Mouse (Mus musculus): ENCODE results near the gene Chka. TPM values are rescaled to one million over a fixed set of nuclear protein-coding genes. Genes with fewer than 3 reads are reported as not detected.

Chka gene
- polyA plus RNA-seq, 1 experiment from 2014 or later: 68.1 TPM

DNA sequence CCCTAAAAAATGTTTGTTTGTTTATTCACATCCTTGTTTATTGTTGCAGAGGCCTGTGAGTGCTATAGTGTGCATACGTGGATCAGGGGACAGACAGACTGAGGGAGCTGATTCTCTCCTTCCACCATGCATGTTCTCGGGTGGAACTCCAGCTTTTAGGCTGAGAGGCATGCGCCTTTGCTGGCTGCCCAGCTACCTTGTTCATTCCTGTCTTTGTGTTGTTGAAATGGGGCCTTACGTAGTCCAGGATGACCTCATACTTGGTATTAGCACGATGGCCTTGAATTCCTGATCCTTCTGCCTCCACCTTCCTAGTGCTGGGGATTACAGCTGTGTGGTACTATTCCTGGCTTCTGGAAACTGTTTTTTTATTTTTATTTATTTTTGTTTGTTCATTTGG, 3.9 kb upstream of the Chka start:
- Histone ChIP-seq H3K4me3 (no peak overlapping the region), H3K9me3 (no peaks in the 10 kb centered on the region), H3K27me3 (no peaks in the 10 kb centered on the region), H3K4me1 (peaks cover 30% of the 10 kb centered on the region), H3K4me2 (no peak overlapping the region), H3K9ac (no peak overlapping the region), H3K36me3 (no peaks in the 10 kb centered on the region), H3K27ac (no peak overlapping the region)
- no peak for ATAC-seq (ENCODE audit: borderline replicate concordance, extremely low read depth, low FRiP score, low TSS enrichment)
- 77% methylated on average over 5 of the region's 5 CpGs for WGBS

DNA sequence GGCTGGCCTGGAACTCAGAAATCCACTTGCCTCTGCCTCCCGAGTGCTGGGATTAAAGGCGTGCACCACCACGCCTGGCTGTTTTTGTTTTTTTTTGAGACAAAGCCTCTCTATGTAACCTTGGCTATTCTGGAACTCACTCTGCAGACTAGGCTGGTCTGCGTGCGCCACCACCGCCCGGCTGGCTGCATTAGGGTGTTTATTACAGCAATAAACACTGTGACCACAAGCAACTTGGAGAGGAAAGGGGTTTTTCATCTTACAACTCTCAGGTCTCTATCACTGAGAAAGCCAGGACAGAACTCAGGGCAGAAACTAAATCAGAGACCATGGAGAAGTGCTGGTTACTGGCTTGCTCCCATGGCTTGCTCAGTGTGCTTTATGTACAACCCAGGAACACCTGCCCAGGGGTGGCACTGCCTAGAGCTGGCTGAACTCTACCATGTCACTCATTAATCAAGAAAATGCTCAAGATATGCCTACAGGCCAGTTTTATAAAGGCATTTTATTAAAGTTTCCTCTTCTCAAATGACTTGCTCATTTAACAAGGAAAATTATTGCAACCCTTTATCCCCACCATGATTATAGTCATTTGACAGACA, 3.3 kb upstream of the Chka start:
- no peak overlapping the region for H3K9ac ChIP-seq
- no peaks in the 10 kb centered on the region for H3K9me3 ChIP-seq
- no peaks in the 10 kb centered on the region for H3K27me3 ChIP-seq
- WGBS: 79% methylated on average over 7 of the region's 7 CpGs
- H3K36me3 ChIP-seq: no peaks in the 10 kb centered on the region
- peaks cover 27% of the 10 kb centered on the region for H3K4me1 ChIP-seq
- no peak overlapping the region for H3K4me2 ChIP-seq
- ATAC-seq (ENCODE audit: borderline replicate concordance, extremely low read depth, low FRiP score, low TSS enrichment): no peak
- H3K27ac ChIP-seq: no peak overlapping the region
- H3K4me3 ChIP-seq: no peak overlapping the region

DNA sequence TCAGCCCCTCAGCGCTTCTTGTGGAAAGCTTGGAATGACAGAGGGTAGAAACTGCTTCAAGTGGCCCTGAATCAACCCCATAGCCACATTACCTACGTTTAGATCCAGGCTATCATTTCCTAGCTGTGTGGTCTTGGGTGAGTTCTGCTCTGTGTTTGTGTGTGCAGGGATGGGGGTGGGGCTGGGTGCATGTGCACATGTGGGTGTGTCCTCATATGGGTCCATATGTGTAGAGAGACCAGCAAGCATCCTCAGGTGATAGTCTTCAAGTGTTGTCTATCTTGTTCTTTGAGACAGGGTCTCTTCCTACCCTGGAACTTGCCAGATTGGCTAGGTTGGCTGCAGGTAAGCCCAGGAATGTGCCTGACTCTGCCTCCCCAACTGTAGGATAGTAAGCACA, 2.3 kb upstream of the Chka start:
- Histone ChIP-seq H3K4me2 (no peak overlapping the region), H3K4me1 (peaks cover 30% of the 10 kb centered on the region), H3K4me3 (no peak overlapping the region), H3K9ac (no peak overlapping the region), H3K27me3 (no peaks in the 10 kb centered on the region), H3K36me3 (no peaks in the 10 kb centered on the region), H3K27ac (no peak overlapping the region), H3K9me3 (no peaks in the 10 kb centered on the region)
- no peak for ATAC-seq (ENCODE audit: borderline replicate concordance, extremely low read depth, low FRiP score, low TSS enrichment)
- 87% methylated on average over 2 of the region's 2 CpGs for WGBS

DNA sequence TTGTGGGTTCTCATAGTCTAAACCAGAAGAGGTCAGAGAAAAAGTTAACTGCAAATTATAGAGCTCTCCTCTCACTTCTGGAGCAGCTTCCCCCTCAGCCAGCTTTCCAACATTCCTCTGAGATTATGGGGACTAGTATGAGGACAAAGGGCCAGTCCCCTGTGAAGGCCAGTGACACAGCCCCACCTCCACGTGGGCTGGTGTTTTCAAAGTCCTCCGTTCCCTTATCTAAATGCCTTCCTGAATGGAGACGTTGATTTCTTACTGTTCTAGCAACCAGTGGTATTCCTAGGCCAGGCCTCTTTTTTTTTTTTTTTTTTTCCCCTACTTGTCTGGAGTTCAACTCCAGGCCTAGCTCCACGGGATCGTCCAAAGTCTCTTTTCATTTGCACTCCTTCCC, 1.5 kb upstream of the Chka start:
- H3K4me2 ChIP-seq: no peak overlapping the region
- H3K9me3 ChIP-seq: no peaks in the 10 kb centered on the region
- no peaks in the 10 kb centered on the region for H3K36me3 ChIP-seq
- peak overlapping the region; percentile 99 for H3K27ac ChIP-seq
- peaks cover 32% of the 10 kb centered on the region for H3K4me1 ChIP-seq
- no peak overlapping the region for H3K9ac ChIP-seq
- 26% methylated on average over 5 of the region's 5 CpGs for WGBS
- ATAC-seq (ENCODE audit: borderline replicate concordance, extremely low read depth, low FRiP score, low TSS enrichment): no peak
- no peak overlapping the region for H3K4me3 ChIP-seq
- no peaks in the 10 kb centered on the region for H3K27me3 ChIP-seq

DNA sequence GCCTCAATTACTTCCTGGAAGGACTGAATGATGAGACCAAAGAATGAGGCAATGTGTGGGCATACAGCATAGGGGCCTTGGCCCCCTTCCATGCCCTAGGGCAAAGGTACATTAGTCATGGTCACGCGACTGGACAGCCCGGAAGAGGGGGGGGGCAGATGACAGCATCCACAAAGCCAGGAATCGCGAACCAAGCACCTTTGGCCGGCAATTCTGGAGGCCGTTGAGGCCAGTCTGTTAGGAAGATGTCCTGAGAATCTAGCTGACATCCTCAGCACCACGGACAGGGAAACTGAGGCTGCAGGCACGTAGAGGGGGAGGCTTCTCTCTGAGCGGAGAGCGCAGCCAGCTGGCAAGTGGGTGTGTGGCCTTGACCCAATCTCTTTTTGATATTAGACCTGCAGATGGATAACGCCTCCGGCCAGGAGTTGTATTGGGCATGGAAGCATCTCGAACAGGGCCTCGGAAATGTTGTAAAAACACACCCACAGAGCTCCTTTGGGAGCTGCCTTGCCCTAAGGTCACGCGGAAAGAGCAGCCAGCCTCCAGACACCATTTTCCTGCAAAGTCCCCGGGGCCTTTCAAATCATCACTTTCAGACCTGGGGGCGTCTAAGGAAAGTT, 615 bp upstream of the Chka start:
- Histone ChIP-seq H3K27ac (peak overlapping the region; percentile 99), H3K9me3 (no peaks in the 10 kb centered on the region), H3K9ac (peak overlapping the region; percentile 38), H3K27me3 (no peaks in the 10 kb centered on the region), H3K4me1 (peaks cover 41% of the 10 kb centered on the region), H3K4me3 (peak overlapping the region; percentile 95), H3K36me3 (no peaks in the 10 kb centered on the region), H3K4me2 (peak overlapping the region; percentile 88)
- WGBS: 4% methylated on average over 19 of the region's 19 CpGs
- no peak; the same call in 1 of the 2 replicates for ATAC-seq (ENCODE audit: borderline replicate concordance, extremely low read depth, low FRiP score, low TSS enrichment)

- H3K27me3 ChIP-seq: no peaks in the 10 kb centered on the region
- no peaks in the 10 kb centered on the region for H3K9me3 ChIP-seq
- under 1% methylated on average over 57 of the region's 74 CpGs for WGBS
- H3K27ac ChIP-seq: peak overlapping the region; percentile 99
- peak overlapping the region; percentile 88 for H3K4me2 ChIP-seq
- ATAC-seq (ENCODE audit: borderline replicate concordance, extremely low read depth, low FRiP score, low TSS enrichment): no peak; the same call in none of the 2 replicates
- peak overlapping the region; percentile 95 for H3K4me3 ChIP-seq
- peaks cover 47% of the 10 kb centered on the region for H3K4me1 ChIP-seq
- no peaks in the 10 kb centered on the region for H3K36me3 ChIP-seq
- peak overlapping the region; percentile 96 for H3K9ac ChIP-seq
Measured at GRCm38 (mm10) chr19:3851979-3852681, 557 bp downstream of the Chka start.

DNA sequence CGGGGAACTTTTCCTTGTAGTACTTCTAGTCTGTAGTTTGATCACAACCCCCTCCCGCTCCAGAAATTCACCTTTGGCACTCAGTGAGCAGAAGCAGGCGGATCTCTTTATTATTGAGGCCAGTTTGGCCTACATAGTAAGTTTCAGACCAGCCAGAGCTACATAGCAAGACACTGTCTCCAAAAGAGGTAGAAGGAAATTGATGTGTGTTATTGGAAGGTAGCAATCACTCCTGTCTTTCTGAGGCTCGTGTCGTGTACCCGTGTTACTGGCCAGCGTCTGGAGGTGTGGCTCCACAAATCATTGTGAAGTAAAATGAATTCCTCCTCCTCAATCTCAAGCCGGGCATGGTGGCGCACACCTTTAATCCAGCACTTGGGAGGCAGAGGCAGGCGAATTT, 1.5 kb downstream of the Chka start:
- Histone ChIP-seq H3K36me3 (no peaks in the 10 kb centered on the region), H3K4me1 (peaks cover 41% of the 10 kb centered on the region), H3K4me3 (peak overlapping the region; percentile 95), H3K27me3 (no peaks in the 10 kb centered on the region), H3K27ac (no peak overlapping the region), H3K9ac (no peak overlapping the region), H3K9me3 (no peaks in the 10 kb centered on the region), H3K4me2 (peak overlapping the region; percentile 88)
- ATAC-seq (ENCODE audit: borderline replicate concordance, extremely low read depth, low FRiP score, low TSS enrichment): no peak
- WGBS: 85% methylated on average over 10 of the region's 10 CpGs

DNA sequence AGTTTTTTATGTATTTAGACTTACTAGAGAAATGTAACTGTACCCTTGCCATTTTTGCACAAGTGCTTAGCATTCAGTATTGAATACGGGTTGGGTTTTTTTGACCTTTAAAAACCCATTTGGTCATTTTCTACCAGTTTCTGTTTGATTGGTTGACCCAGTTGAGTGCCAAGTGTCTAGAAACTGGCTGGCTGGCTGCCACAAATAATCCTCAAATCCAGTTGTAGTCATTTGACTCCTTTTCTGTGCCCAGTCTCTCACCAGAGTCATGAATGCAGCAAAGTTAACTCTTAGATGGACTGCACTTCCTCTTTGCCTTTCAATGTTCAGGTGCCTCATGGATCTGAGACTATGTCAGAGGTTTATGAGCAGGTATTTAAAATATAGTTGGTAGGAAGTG, 2.3 kb downstream of the Chka start:
- Histone ChIP-seq H3K9me3 (no peaks in the 10 kb centered on the region), H3K9ac (no peak overlapping the region), H3K4me3 (peak overlapping the region; percentile 95), H3K36me3 (no peaks in the 10 kb centered on the region), H3K4me1 (peaks cover 41% of the 10 kb centered on the region), H3K4me2 (peak overlapping the region; percentile 88), H3K27me3 (no peaks in the 10 kb centered on the region), H3K27ac (no peak overlapping the region; the same call in 1 of the 2 replicates)
- no peak for ATAC-seq (ENCODE audit: borderline replicate concordance, extremely low read depth, low FRiP score, low TSS enrichment)
- 68% methylated on average over 1 of the region's 1 CpGs for WGBS

DNA sequence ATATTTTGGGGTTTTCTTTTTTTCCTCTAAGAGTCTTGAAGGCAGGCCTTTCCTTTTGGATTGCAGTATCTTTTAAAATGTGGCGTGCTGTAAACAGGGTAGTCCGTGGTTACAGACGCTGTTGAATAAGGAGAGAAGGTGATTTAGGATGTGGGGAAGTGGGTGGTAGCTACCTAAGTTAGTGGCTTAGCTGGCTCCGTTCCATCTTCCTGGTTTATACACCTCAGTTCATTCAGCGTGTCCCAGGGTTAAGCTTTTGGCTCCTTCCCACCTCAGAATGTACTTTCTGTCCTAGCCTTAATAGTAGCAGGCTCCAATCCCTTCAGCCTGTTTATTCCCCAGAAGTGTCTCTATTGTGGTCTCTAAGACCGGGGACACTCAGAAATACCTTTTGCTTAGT, 3.5 kb downstream of the Chka start:
- H3K4me2 ChIP-seq: peak overlapping the region; percentile 33

DNA sequence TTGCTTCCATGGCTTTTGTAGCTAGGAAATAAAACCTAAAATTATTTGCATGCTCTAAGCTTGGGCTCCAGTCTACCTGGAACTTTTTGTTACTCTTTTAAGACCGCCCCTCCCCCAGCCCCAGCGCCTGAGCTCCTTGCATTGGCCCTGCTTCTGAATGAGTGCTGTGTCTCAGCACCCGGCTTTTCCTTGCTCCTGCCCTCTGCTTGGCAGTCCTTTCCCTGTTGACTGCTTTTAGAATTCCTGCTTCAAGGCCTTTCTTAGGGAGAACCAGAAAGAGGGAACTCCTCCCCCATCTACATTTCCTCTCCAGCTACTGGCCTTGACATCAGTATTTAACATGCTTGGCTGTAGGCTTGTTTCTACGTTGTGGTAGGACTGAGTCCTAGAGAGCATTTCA, 4.0 kb downstream of the Chka start:
- Histone ChIP-seq H3K27ac (peak overlapping the region; percentile 35; the same call in 1 of the 2 replicates), H3K9me3 (no peaks in the 10 kb centered on the region), H3K9ac (no peak overlapping the region), H3K4me1 (peaks cover 38% of the 10 kb centered on the region), H3K4me3 (no peak overlapping the region), H3K36me3 (no peaks in the 10 kb centered on the region), H3K4me2 (peak overlapping the region; percentile 33; the same call in 1 of the 2 replicates), H3K27me3 (no peaks in the 10 kb centered on the region)
- 14% methylated on average over 4 of the region's 4 CpGs for WGBS
- no peak for ATAC-seq (ENCODE audit: borderline replicate concordance, extremely low read depth, low FRiP score, low TSS enrichment)

More for the DNA sequence above, 3.5 kb downstream of the Chka start:
- no peak overlapping the region for H3K9ac ChIP-seq
- peak overlapping the region; percentile 35; the same call in 1 of the 2 replicates for H3K27ac ChIP-seq
- 58% methylated on average over 6 of the region's 6 CpGs for WGBS
- no peak for ATAC-seq (ENCODE audit: borderline replicate concordance, extremely low read depth, low FRiP score, low TSS enrichment)
- no peaks in the 10 kb centered on the region for H3K9me3 ChIP-seq
- no peaks in the 10 kb centered on the region for H3K27me3 ChIP-seq
- no peak overlapping the region for H3K4me3 ChIP-seq
- H3K36me3 ChIP-seq: no peaks in the 10 kb centered on the region
- H3K4me1 ChIP-seq: peaks cover 41% of the 10 kb centered on the region

- Histone ChIP-seq H3K27ac (no peak overlapping the region), H3K4me2 (no peak overlapping the region), H3K4me1 (peaks cover 32% of the 10 kb centered on the region), H3K9ac (no peak overlapping the region), H3K27me3 (no peaks in the 10 kb centered on the region), H3K4me3 (no peak overlapping the region), H3K36me3 (no peaks in the 10 kb centered on the region), H3K9me3 (no peaks in the 10 kb centered on the region)
- WGBS: 71% methylated on average over 3 of the region's 3 CpGs
- ATAC-seq (ENCODE audit: borderline replicate concordance, extremely low read depth, low FRiP score, low TSS enrichment): no peak
Measured at GRCm38 (mm10) chr19:3857220-3857619, 5.6 kb downstream of the Chka start.

GRCm38 (mm10) chr19:3862713-3863112, 11.1 kb downstream of the Chka start:
- Histone ChIP-seq H3K27ac (no peak overlapping the region), H3K4me3 (no peak overlapping the region), H3K9me3 (no peaks in the 10 kb centered on the region), H3K4me1 (no peaks in the 10 kb centered on the region), H3K4me2 (no peak overlapping the region), H3K36me3 (peaks cover 22% of the 10 kb centered on the region), H3K27me3 (no peaks in the 10 kb centered on the region), H3K9ac (no peak overlapping the region)
- no peak for ATAC-seq (ENCODE audit: borderline replicate concordance, extremely low read depth, low FRiP score, low TSS enrichment)
- WGBS: 65% methylated on average over 2 of the region's 2 CpGs

All from lung, embryonic 15.5 days (tissue).